In the genomic region with DNA sequence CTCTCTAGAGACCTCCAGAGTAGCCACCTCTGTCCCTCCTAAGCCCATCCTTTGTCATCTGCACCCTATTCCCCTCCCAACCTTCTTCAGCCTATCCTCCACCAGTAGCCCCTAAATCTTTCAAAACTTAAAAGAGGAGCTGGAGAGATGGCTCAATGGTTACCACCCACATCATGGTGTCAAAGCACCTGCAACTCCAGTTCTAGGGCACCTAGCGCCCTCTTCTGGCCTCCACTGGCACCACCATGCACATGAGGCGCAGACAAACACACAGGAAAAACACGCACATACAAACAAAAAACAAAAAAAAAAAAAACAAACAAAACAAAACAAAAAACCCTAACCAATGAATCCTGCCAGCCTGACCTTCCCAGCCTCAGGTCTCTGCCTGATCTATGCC, we compare ENCODE assay signal across 8 mouse cellular contexts. TPM values are rescaled to one million over a fixed set of nuclear protein-coding genes. Genes with fewer than 3 reads are reported as not detected.
DNase-seq lines count a peak whose midpoint lies in the region; ATAC-seq and TF ChIP-seq lines count a peak whose summit lies in the region.
"Had no signal": no experiment of that assay in that cellular context is flagged by ENCODE, and none has a peak within 500 bp of the region (broad histone marks: within the 10 kb centered on the region; RNA-seq: fewer than 3 reads in every experiment).

No protein-coding gene starts in this region.

- no peak overlapping the region for H3K4me3 ChIP-seq in left cerebral cortex, adult 2 months
- H3K4me3 ChIP-seq in C2C12 (ENCODE audit: insufficient read depth, poor library complexity, severe bottlenecking) (no peak overlapping the region), ES-Bruce4 (ENCODE audit: low read depth, low read length) (no peak overlapping the region)
- no peak overlapping the region for H3K4me3 ChIP-seq in liver, embryonic 14.5 days (ENCODE audit: insufficient read depth in 1 of 2, low read depth in 2 of 2, low read length in 2 of 2)
- no peak overlapping the region for H3K4me3 ChIP-seq in heart, embryonic 10.5 days
- H3K4me3 ChIP-seq: erythroblast, embryonic 14.5 days had no signal

- no peak for DNase-seq in left cerebral cortex, adult 2 months (ENCODE audit: extremely low spot score in 1 of 2, low spot score in 2 of 2)
- no peak for DNase-seq in left cerebral cortex, postnatal 14 days (ENCODE audit: low spot score in 2 of 2)
- no peak for DNase-seq in liver, embryonic 14.5 days (ENCODE audit: low read depth in 3 of 3, low spot score in 3 of 3)
- no peak for DNase-seq in cerebellum, adult 11 months
- no peak for DNase-seq in heart, embryonic 10.5 days (ENCODE audit: low spot score)

- peak; percentile 47 for TF ChIP-seq CTCF in left cerebral cortex, adult 2 months (IDR thresholded peaks at IDR 0.05)
- TF ChIP-seq CTCF in C2C12 (IDR thresholded peaks at IDR 0.05; ENCODE audit: control insufficient read depth, insufficient read depth, insufficient read length) (peak; percentile 77), ES-Bruce4 (IDR thresholded peaks at IDR 0.05; ENCODE audit: low read depth, low read length) (peak; percentile 93)
- TF ChIP-seq CTCF in liver, embryonic 14.5 days (IDR thresholded peaks at IDR 0.05; ENCODE audit: low read depth): peak; percentile 73

- no peaks in the 10 kb centered on the region for H3K79me3 ChIP-seq in C2C12 (ENCODE audit: low read depth)

- H3K9me3 ChIP-seq in ES-Bruce4 (replicated peaks; ENCODE audit: control insufficient read depth, insufficient read depth, low read length, poor library complexity, severe bottlenecking): no peaks in the 10 kb centered on the region
- no peaks in the 10 kb centered on the region for H3K9me3 ChIP-seq in liver, embryonic 14.5 days (ENCODE audit: control insufficient read depth, low read length)
- no peaks in the 10 kb centered on the region for H3K9me3 ChIP-seq in heart, embryonic 10.5 days

- no peak overlapping the region for H3K4me2 ChIP-seq in liver, embryonic 14.5 days (ENCODE audit: low read depth)

- no peaks in the 10 kb centered on the region for H3K79me2 ChIP-seq in C2C12 (ENCODE audit: control insufficient read depth, insufficient read depth)

- no peak overlapping the region for H3ac ChIP-seq in C2C12 (ENCODE audit: control insufficient read depth, insufficient read length, low read depth)

- no peaks in the 10 kb centered on the region for H3K36me3 ChIP-seq in C2C12 (ENCODE audit: control insufficient read depth, insufficient read depth)
- no peaks in the 10 kb centered on the region for H3K36me3 ChIP-seq in ES-Bruce4 (ENCODE audit: control insufficient read depth, insufficient read depth, low read length, poor library complexity, severe bottlenecking)
- H3K36me3 ChIP-seq in liver, embryonic 14.5 days (replicated peaks; ENCODE audit: control insufficient read depth, insufficient read depth, low read depth): no peaks in the 10 kb centered on the region
- no peaks in the 10 kb centered on the region for H3K36me3 ChIP-seq in heart, embryonic 10.5 days

- no peaks in the 10 kb centered on the region for H3K27me3 ChIP-seq in C2C12 (ENCODE audit: control insufficient read depth, insufficient read depth, insufficient read length)
- H3K27me3 ChIP-seq in ES-Bruce4 (ENCODE audit: control insufficient read depth, insufficient read depth, low read length, poor library complexity, severe bottlenecking): no peaks in the 10 kb centered on the region
- no peaks in the 10 kb centered on the region for H3K27me3 ChIP-seq in liver, embryonic 14.5 days (ENCODE audit: control insufficient read depth, insufficient read depth, low read length)
- peaks cover 17% of the 10 kb centered on the region; the same call in 1 of the 2 replicates for H3K27me3 ChIP-seq in heart, embryonic 10.5 days (ENCODE audit: insufficient read depth, poor library complexity, severe bottlenecking)

- 48% methylated on average over 3 of the region's 3 CpGs for WGBS in liver, embryonic 14.5 days (ENCODE audit: insufficient replicate concordance)
- WGBS in heart, embryonic 10.5 days: 54% methylated on average over 3 of the region's 3 CpGs

- H3K4me1 ChIP-seq in ES-Bruce4 (ENCODE audit: control insufficient read depth, insufficient read depth, low read length): peaks cover 9% of the 10 kb centered on the region
- no peaks in the 10 kb centered on the region for H3K4me1 ChIP-seq in liver, embryonic 14.5 days (replicated peaks; ENCODE audit: control insufficient read depth in 2 of 2, insufficient read depth in 2 of 2, low read length in 1 of 2)
- H3K4me1 ChIP-seq in heart, embryonic 10.5 days: peaks cover 27% of the 10 kb centered on the region

- TF ChIP-seq POLR2A in ES-Bruce4 (IDR thresholded peaks at IDR 0.05; ENCODE audit: insufficient read depth, low read length): no peak

- TF ChIP-seq EP300 in ES-Bruce4 (IDR thresholded peaks at IDR 0.05; ENCODE audit: insufficient read depth, low read depth, low read length): 0 out of 2 replicates have a peak, but pooled peaks have one; percentile 30
- no peak for TF ChIP-seq EP300 in liver, embryonic 14.5 days (IDR thresholded peaks at IDR 0.05; ENCODE audit: low read depth)

- no peak for ATAC-seq in liver, embryonic 14.5 days (ENCODE audit: insufficient read depth)

- H3K27ac ChIP-seq in left cerebral cortex, adult 2 months: no peak overlapping the region
- H3K27ac ChIP-seq in ES-Bruce4 (ENCODE audit: insufficient read depth, low read length): no peak overlapping the region
- no peak overlapping the region for H3K27ac ChIP-seq in liver, embryonic 14.5 days
- no peak overlapping the region for H3K27ac ChIP-seq in heart, embryonic 10.5 days

- H3K9ac ChIP-seq in ES-Bruce4 (ENCODE audit: low read depth, poor library complexity, severe bottlenecking): no peak overlapping the region
- H3K9ac ChIP-seq in liver, embryonic 14.5 days (replicated peaks): no peak overlapping the region

- intact Hi-C loops in left cerebral cortex, adult 2 months (cut with DNase I): no loop called here
- intact Hi-C loops in left cerebral cortex, postnatal 14 days (cut with DNase I): no loop called here

TF ChIP-seq in C2C12, 6 proteins besides CTCF, POLR2A, EP300 and RAD21:
- TF ChIP-seq MYOD1 (IDR thresholded peaks at IDR 0.05; ENCODE audit: control insufficient read depth, insufficient read length, low read depth) (no peak), MYOG (IDR thresholded peaks at IDR 0.05; ENCODE audit: control insufficient read depth, extremely low read depth, insufficient read length) (no peak), MAX (IDR thresholded peaks at IDR 0.05) (no peak), CEBPB (IDR thresholded peaks at IDR 0.05; ENCODE audit: low read depth) (no peak), USF1 (IDR thresholded peaks at IDR 0.05; ENCODE audit: low read depth) (no peak), FOSL1 (IDR thresholded peaks at IDR 0.05; ENCODE audit: insufficient read depth, low read length, poor library complexity, severe bottlenecking) (no peak)
TF ChIP-seq in C2C12: peak in this region for 0.

RNA-seq across cellular contexts. Expression of gene Syngr1, which starts 24.6 kb away (rescaled TPM):
- total RNA-seq in left cerebral cortex, adult 2 months (2021): 100 to 1,000 TPM; 429 to 434 TPM
- 100 to 1,000 TPM; 534 to 540 TPM for total RNA-seq in left cerebral cortex, postnatal 14 days (2021)
- polyA plus RNA-seq in C2C12 (2012; fragmentation: generic; extraction: Trizol) (7.9 TPM), ES-Bruce4 (2011; ENCODE audit: insufficient read depth, insufficient read length, low read depth, missing spikeins) (30.7 and 32.3 TPM in 2 replicates)
- 10.4 and 12.0 TPM in 2 replicates for polyA plus RNA-seq in liver, embryonic 14.5 days (2012; rRNA removed)
- 14.4 and 17.3 TPM in 2 replicates for polyA plus RNA-seq in liver, embryonic 14.5 days (2014; fragmentation: Nextera tagmentation; extraction: Ambion mirVana)
- polyA plus RNA-seq in heart, embryonic 10.5 days (2016; fragmentation: Nextera tagmentation; extraction: Ambion mirVana): 6.7 and 11.6 TPM in 2 replicates

RNA-seq across cellular contexts. Expression of gene Rpl3, which starts 25.1 kb away (rescaled TPM):
- 100 to 1,000 TPM; 439 to 468 TPM for total RNA-seq in left cerebral cortex, adult 2 months (2021)
- 100 to 1,000 TPM; 449 to 461 TPM for total RNA-seq in left cerebral cortex, postnatal 14 days (2021)
- polyA plus RNA-seq in C2C12 (2012; fragmentation: generic; extraction: Trizol): 1,181 TPM
- polyA plus RNA-seq in ES-Bruce4 (2011; ENCODE audit: insufficient read depth, insufficient read length, low read depth, missing spikeins): 2,815 and 3,044 TPM in 2 replicates
- 530 and 765 TPM in 2 replicates for polyA plus RNA-seq in liver, embryonic 14.5 days (2012; rRNA removed)
- 774 and 804 TPM in 2 replicates for polyA plus RNA-seq in liver, embryonic 14.5 days (2014; fragmentation: Nextera tagmentation; extraction: Ambion mirVana)
- 770 and 980 TPM in 2 replicates for polyA plus RNA-seq in heart, embryonic 10.5 days (2016; fragmentation: Nextera tagmentation; extraction: Ambion mirVana)

RNA-seq across cellular contexts. Expression of gene Pdgfb, which starts 51.8 kb away (rescaled TPM):
- 10 to 100 TPM; 32.7 to 41.7 TPM for total RNA-seq in left cerebral cortex, adult 2 months (2021)
- total RNA-seq in left cerebral cortex, postnatal 14 days (2021): 10 to 100 TPM; 41.9 to 42.8 TPM
- polyA plus RNA-seq in C2C12 (2012; fragmentation: generic; extraction: Trizol) (27.2 TPM), ES-Bruce4 (2011; ENCODE audit: insufficient read depth, insufficient read length, low read depth, missing spikeins) (16.8 and 17.1 TPM in 2 replicates)
- 1.5 and 1.7 TPM in 2 replicates for polyA plus RNA-seq in liver, embryonic 14.5 days (2012; rRNA removed)
- polyA plus RNA-seq in liver, embryonic 14.5 days (2014; fragmentation: Nextera tagmentation; extraction: Ambion mirVana): 0.71 and 0.92 TPM in 2 replicates
- 0.95 and 1.9 TPM in 2 replicates for polyA plus RNA-seq in heart, embryonic 10.5 days (2016; fragmentation: Nextera tagmentation; extraction: Ambion mirVana)
